Comparison of ENCODE assay signal across 8 mouse cellular contexts in genomic region chr7:79080572-79081399, GRCm38 (mm10). TPM values are rescaled to one million over a fixed set of nuclear protein-coding genes. Genes with fewer than 3 reads are reported as not detected.
A peak's percentile ranks its signal among the peaks of the same experiment; 100 is the strongest.
DNase-seq lines count a peak whose midpoint lies in the region; ATAC-seq and TF ChIP-seq lines count a peak whose summit lies in the region.

No protein-coding gene starts in this region.

- H3K27me3 ChIP-seq in MEL (ENCODE audit: control insufficient read depth in 1 of 2, insufficient read depth in 2 of 2, low read length in 2 of 2): peaks cover 1 to 3% of the 10 kb centered on the region in 2 experiments; a peak in 3 of 4 replicates
- H3K27me3 ChIP-seq in forebrain, embryonic 13.5 days: no peaks in the 10 kb centered on the region
- H3K27me3 ChIP-seq in hindbrain, embryonic 11.5 days (ENCODE audit: control insufficient read depth, insufficient read depth, low read length): no peaks in the 10 kb centered on the region

- H3K4me2 ChIP-seq in forebrain, embryonic 13.5 days: no peak overlapping the region
- H3K4me2 ChIP-seq in hindbrain, embryonic 11.5 days (replicated peaks; ENCODE audit: low read depth, low read length): no peak overlapping the region

- no peaks in the 10 kb centered on the region for H3K79me2 ChIP-seq in MEL (ENCODE audit: control insufficient read depth, insufficient read depth, low read length, poor library complexity)

- peak; percentile 76 for TF ChIP-seq RAD21 in MEL (IDR thresholded peaks at IDR 0.05; ENCODE audit: low read depth, low read length)

- no peak for TF ChIP-seq POLR2A in MEL (IDR thresholded peaks at IDR 0.05; ENCODE audit: control insufficient read depth in 1 of 2, insufficient read depth in 1 of 2, low read depth in 1 of 2, low read length in 2 of 2, poor library complexity in 1 of 2)

- no peaks in the 10 kb centered on the region for H3K9me3 ChIP-seq in MEL (replicated peaks; ENCODE audit: insufficient read depth, low read length)
- H3K9me3 ChIP-seq in forebrain, embryonic 13.5 days (replicated peaks): no peaks in the 10 kb centered on the region
- H3K9me3 ChIP-seq in hindbrain, embryonic 11.5 days (ENCODE audit: control insufficient read depth, low read length): no peaks in the 10 kb centered on the region

- WGBS in forebrain, embryonic 13.5 days: 17% methylated on average over 7 of the region's 7 CpGs
- 21% methylated on average over 7 of the region's 7 CpGs for WGBS in hindbrain, embryonic 11.5 days

- H3K9ac ChIP-seq in MEL (ENCODE audit: control insufficient read depth, low read depth, low read length, poor library complexity, severe bottlenecking): no peak overlapping the region
- no peak overlapping the region for H3K9ac ChIP-seq in forebrain, embryonic 13.5 days
- H3K9ac ChIP-seq in hindbrain, embryonic 11.5 days (ENCODE audit: low read depth, low read length): no peak overlapping the region

- H3K4me1 ChIP-seq in MEL (ENCODE audit: control insufficient read depth in 1 of 2, insufficient read depth in 2 of 2, low read length in 2 of 2): no peaks in the 10 kb centered on the region
- H3K4me1 ChIP-seq in forebrain, embryonic 13.5 days: no peaks in the 10 kb centered on the region
- H3K4me1 ChIP-seq in hindbrain, embryonic 11.5 days (replicated peaks; ENCODE audit: control insufficient read depth, insufficient read depth, low read length): no peaks in the 10 kb centered on the region

- TF ChIP-seq CTCF in MEL (IDR thresholded peaks at IDR 0.05 in 2 of 3, conservative IDR thresholded peaks at IDR 0.05 in 1 of 3; ENCODE audit: control insufficient read depth in 1 of 3, insufficient read depth in 1 of 3, low read depth in 2 of 3, low read length in 3 of 3, poor library complexity in 1 of 3, severe bottlenecking in 1 of 3): peak; percentile 59 to 90 (median 80)

- H3K36me3 ChIP-seq in MEL (ENCODE audit: control insufficient read depth in 1 of 2, insufficient read depth in 2 of 2, low read length in 2 of 2): no peaks in the 10 kb centered on the region
- H3K36me3 ChIP-seq in forebrain, embryonic 13.5 days (ENCODE audit: poor library complexity, severe bottlenecking): no peaks in the 10 kb centered on the region
- H3K36me3 ChIP-seq in hindbrain, embryonic 11.5 days (ENCODE audit: control insufficient read depth, insufficient read depth, low read length): no peaks in the 10 kb centered on the region

- no peak for TF ChIP-seq EP300 in MEL (IDR thresholded peaks at IDR 0.05; ENCODE audit: low read depth in 1 of 2, low read length in 2 of 2)

- peak; percentile 51 for DNase-seq in MEL (ENCODE audit: low read depth, low spot score)
- DNase-seq in c-Kit-positive CD71-positive TER-119-positive erythroid progenitor cells, embryonic 14.5 days (ENCODE audit: low spot score): peak; percentile 23
- DNase-seq in hindbrain, embryonic 11.5 days (ENCODE audit: low spot score): peak; percentile 87
- peak; percentile 86 to 89 for DNase-seq in layer of hippocampus, postnatal 10 days (ENCODE audit: low spot score in 2 of 2)
- peak; percentile 67 for DNase-seq in lung, postnatal 36 days
- DNase-seq in right cerebral cortex, adult 2 months (ENCODE audit: low spot score in 2 of 2): peak; percentile 74 to 80
- peak; percentile 50 to 59 for DNase-seq in urinary bladder, postnatal 36 days (ENCODE audit: low spot score in 2 of 2)

- H3K27ac ChIP-seq in MEL (ENCODE audit: control insufficient read depth, low read depth, low read length): no peak overlapping the region
- no peak overlapping the region for H3K27ac ChIP-seq in forebrain, embryonic 13.5 days
- H3K27ac ChIP-seq in hindbrain, embryonic 11.5 days (ENCODE audit: low read depth, low read length): no peak overlapping the region

- peak; percentile 77 for ATAC-seq in forebrain, embryonic 13.5 days
- peak; percentile 53; the same call in 1 of the 2 replicates for ATAC-seq in hindbrain, embryonic 11.5 days (ENCODE audit: low FRiP score)

- no peak overlapping the region for H3K4me3 ChIP-seq in MEL (ENCODE audit: control insufficient read depth in 1 of 2, insufficient read depth in 1 of 2, low read depth in 2 of 2, low read length in 2 of 2)
- H3K4me3 ChIP-seq in forebrain, embryonic 13.5 days: no peak overlapping the region
- H3K4me3 ChIP-seq in hindbrain, embryonic 11.5 days (ENCODE audit: low read depth, low read length): no peak overlapping the region

TF ChIP-seq in MEL, 35 proteins besides CTCF, POLR2A, EP300 and RAD21:
- TF ChIP-seq TBP (IDR thresholded peaks at IDR 0.05; ENCODE audit: low read depth, low read length) (no peak), SMC3 (IDR thresholded peaks at IDR 0.05; ENCODE audit: low read depth, low read length) (peak; percentile 86), ZC3H11A (IDR thresholded peaks at IDR 0.05; ENCODE audit: low read depth, low read length) (peak; percentile 64)

RNA-seq across cellular contexts. Expression of gene Acan, which starts 27.5 kb away (rescaled TPM):
- total RNA-seq in MEL (2012; rRNA removed): not detected in 2 replicates
- polyA plus RNA-seq in MEL (2012; ENCODE audit: insufficient read depth in 1 of 2, insufficient read length in 2 of 2, low read depth in 1 of 2, low replicate concordance in 2 of 2, missing spikeins in 1 of 2): not detected
- 0.03 TPM in 1 of 2 replicates, not detected in the other for polyA plus RNA-seq in forebrain, embryonic 13.5 days (2015; fragmentation: Nextera tagmentation; extraction: Ambion mirVana)
- 0.53 and 0.63 TPM in 2 replicates for polyA plus RNA-seq in hindbrain, embryonic 11.5 days (2014; fragmentation: Nextera tagmentation; extraction: Ambion mirVana)
- total RNA-seq in layer of hippocampus, postnatal 10 days (2021): 1 to 10 TPM; 5.6 to 5.7 TPM

RNA-seq across cellular contexts. Expression of gene Hapln3, which starts 50.0 kb away (rescaled TPM):
- not detected in 2 replicates for total RNA-seq in MEL (2012; rRNA removed)
- polyA plus RNA-seq in MEL (2012; ENCODE audit: insufficient read depth in 1 of 2, insufficient read length in 2 of 2, low read depth in 1 of 2, low replicate concordance in 2 of 2, missing spikeins in 1 of 2): not detected
- 1.9 TPM in 2 replicates for polyA plus RNA-seq in forebrain, embryonic 13.5 days (2015; fragmentation: Nextera tagmentation; extraction: Ambion mirVana)
- 2.6 and 2.7 TPM in 2 replicates for polyA plus RNA-seq in hindbrain, embryonic 11.5 days (2014; fragmentation: Nextera tagmentation; extraction: Ambion mirVana)
- 10 to 100 TPM in 1 of 2 experiments, 1 to 10 TPM in 1; 9.1 to 11.6 TPM for total RNA-seq in layer of hippocampus, postnatal 10 days (2021)

Comparison
In these comparisons a context has a peak if more than half of its experiments do, and no peak if none do; other contexts are left out.
1. DNase-seq: peak in every context shown above with its lines; median percentile 88 in layer of hippocampus, postnatal 10 days; 87 in hindbrain, embryonic 11.5 days; 77 in right cerebral cortex, adult 2 months; 67 in lung, postnatal 36 days; 54 in urinary bladder, postnatal 36 days; 51 in MEL; 23 in c-Kit-positive CD71-positive TER-119-positive erythroid progenitor cells, embryonic 14.5 days.